Mouse (Mus musculus): ENCODE measurements around the gene Tedc1.

Gene Tedc1

DNA sequence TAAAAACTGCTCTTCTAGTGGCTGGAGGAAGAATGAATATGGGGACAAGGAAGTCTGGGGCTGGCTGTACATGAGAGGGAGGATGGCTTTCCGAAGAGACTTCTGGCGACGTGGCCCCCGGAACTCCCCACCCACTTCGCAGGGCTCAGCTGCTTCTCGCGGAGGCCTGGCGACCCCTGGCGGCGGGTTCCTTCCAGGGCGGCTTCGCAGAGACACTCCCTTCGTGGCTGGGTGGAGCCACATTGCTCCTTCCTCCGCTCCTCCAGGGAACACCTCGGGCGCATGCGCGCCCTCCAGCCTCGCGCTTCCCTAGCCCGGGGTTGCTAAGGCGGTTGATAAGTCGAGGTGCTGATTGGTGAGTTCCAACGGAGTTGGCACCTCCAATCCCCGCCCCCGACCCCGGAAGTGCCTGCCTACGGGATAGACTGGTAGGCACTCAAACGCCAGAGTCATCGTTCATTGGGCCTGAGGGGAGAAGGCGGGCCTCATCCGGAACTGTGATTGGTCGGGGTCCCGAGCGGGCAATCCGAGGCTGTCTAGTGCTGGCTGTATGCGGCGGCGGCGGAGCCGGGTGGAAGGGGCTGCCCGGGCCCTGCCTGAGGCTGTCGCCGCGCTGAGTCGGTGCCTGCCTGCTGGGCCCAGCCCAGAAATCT, at the start of gene Tedc1:
TSS of gene Tedc1 (plus strand) at position 535 of the 653 bp plus-strand sequence.
- peak; percentile 99 for DNase-seq

- DNase-seq = no peak
Observed at GRCm38 (mm10) chr12:113107431-113108124, 48.6 kb upstream of the Tedc1 start.

- DNase-seq = no peak
Observed at GRCm38 (mm10) chr12:113108528-113109283, 47.5 kb upstream of the Tedc1 start.

DNA sequence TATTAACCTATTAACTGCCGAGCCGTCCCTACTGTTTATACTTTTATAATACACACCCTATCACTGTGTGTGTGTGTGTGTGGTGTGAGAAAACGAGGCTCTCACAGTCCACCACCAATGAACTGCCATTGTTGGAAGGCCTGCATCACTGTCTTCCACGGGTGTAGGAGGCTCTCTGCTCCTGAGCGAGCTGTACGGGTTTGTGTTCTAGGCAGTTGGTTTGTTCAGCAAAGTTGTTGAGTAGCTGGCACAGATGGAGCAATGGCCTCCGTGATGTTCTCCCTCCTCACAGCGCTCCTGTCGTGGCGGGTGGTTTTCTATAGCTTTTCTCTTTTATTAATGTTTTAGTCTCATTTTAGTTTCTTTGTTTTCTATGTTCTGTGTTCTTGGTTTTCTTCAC, 46.4 kb upstream of the Tedc1 start:
- no peak for DNase-seq

- DNase-seq = no peak
Observed at GRCm38 (mm10) chr12:113114141-113114540, 42.1 kb upstream of the Tedc1 start.

DNA sequence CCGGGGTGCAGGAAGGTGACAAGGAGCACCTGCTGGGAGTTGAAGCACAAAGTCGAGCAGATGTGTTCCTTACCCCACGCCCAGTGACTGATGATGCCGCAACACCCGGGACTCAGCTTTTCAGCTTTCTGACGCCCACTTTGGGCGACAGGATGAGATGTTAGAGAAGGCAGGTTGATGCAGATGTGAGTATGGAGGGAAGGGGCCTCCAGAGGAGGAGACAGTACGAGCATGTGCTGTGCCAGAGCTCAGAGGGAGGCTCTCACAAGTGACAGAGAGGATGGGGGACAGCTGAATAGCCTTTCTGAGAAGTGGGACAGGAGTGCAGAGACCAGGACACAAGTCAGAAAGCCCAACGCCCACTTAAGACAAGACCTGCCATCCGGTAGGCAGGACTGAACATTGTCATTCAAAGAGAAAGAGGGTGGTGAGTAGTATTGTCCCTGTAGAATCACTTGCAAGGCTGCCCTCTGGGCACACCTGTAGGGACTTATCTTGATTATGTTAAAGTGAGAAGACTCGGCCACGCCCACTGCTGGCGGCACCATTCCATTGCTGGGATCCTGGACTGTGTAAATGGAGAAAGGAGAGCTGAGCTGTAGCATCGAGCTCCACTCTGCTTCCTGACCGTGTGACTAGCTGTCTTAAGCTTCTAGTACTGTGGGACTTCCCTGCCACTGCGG, 41.2 kb upstream of the Tedc1 start:
- DNase-seq = no peak

DNA sequence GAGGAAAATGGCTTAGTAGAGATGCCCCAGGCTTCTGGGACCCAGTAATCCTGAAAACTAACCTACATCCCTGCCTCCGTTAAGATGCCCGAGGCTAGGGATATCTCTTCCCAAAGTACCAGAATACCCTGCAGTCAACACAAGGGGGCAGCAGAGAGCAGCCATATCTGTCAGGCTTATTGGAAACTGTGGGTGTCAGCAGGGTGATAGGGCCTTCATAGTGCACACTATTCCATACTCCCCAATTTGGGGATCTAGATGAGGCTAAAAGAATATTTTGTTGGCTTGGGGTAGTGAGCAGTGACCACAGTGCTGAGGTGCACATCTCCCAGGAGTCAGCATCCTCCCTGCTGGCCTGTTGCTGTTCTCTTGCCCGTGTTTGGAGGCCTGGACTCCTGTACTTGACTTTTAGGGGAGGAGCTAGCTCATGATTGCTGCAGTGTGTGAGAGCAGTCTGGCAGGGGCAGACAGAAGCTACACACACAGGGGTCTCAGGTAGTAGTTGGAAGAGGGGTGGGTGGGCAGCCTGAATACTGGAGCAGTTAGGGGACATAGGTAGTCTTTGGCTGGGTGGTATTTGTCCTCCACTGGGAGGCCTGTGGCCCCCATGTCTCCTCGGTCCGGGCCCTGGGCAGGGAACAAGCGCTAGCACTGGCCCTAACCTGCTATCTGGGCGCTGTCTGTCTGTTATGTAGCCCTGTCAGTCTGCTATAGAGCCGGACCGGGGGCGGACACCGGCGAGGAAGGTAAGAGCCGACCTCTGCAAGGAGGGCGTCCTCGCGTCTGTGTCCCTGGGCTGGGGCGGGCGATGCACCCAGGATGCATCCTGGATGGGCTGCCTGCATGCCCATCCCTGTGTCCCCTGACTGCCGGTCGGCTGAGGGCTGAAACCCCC, 36.5 kb upstream of the Tedc1 start:
- DNase-seq = peak; percentile 52

- DNase-seq = no peak
Observed at GRCm38 (mm10) chr12:113124726-113125125, 31.5 kb upstream of the Tedc1 start.

- no peak for DNase-seq
Observed at GRCm38 (mm10) chr12:113130732-113131131, 25.5 kb upstream of the Tedc1 start.

DNA sequence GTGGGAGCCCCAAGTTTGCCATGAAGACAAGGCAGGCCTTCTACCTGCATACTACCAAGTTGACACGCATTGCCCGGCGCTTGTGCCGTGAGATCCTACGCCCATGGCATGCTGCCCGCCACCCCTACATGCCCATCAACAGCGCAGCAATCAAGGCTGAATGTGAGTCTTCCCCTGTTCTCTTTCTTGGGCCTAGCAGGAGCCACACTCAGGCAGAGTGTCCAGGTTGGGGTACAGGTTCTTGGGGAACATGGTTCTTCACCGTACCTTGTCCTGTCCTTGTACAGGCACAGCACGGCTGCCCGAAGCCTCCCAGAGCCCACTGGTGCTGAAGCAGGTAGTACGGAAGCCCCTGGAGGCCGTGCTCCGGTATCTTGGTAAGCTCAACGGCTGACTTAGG, 24.6 kb upstream of the Tedc1 start:
- no peak for DNase-seq

DNA sequence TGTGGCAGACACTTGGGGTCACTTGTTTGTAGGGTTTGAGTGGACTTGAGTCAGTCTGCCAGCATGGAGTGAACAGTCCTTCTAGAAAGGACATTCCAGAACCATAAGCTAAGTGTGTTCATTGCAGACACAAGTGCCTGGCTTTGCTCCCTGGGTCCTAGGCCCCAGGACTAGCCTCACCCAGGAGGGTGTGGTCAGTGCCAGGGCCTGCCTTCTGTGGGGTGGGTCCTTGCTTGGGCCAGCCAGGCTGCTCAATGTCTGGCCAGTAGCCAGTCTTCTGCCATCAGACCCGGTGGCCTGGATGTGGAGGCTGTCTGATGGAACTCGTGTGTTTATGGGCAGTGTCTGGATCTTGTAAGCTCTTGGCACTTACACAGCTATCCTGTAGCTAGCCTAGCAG, 23.7 kb upstream of the Tedc1 start:
- peak; percentile 56 for DNase-seq

GRCm38 (mm10) chr12:113133260-113133659, 23.0 kb upstream of the Tedc1 start:
- no peak for DNase-seq

- no peak for DNase-seq
Observed at GRCm38 (mm10) chr12:113133861-113134403, 22.3 kb upstream of the Tedc1 start.

DNA sequence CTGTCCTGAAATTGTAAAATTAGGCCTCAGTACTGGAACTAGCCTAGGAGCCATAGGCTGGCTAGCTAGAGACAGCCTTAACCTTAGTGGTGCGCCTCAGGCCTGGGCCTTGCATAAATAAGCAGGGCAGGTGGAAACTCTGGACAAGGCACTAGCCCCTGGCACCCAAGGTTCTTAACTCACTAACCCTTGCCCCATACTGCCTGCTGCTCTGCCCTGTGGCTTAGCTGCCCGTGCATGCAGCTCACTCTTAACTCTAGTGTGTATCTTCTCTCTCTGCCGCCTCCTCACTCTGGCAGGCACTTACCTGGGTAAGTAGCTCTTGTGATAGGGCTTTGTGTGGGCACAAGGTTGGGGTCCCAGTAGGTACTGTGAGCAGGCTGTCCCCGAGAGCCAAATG, 21.7 kb upstream of the Tedc1 start:
- DNase-seq = no peak

DNA sequence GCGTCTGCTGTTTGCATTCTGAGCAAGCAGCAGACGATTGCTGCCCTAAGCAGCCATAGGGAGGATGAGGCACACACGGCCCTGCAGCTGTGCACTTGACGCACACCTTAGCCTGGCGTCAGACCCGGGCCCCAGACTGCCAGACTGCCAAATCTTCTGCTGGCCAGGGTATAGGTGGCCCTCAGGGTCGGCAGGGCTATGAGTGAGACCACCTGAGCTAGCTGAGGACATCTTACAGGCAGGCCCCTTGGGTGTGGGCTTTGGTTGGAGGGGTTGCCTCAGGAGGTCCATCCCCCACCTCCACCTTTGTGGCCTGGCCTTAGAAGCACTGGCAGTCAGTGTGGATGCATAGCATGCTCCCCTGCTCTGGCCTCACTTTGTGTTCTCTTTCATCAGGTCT, 20.8 kb upstream of the Tedc1 start:
- DNase-seq = no peak

- no peak for DNase-seq
Observed at GRCm38 (mm10) chr12:113136492-113137020, 19.7 kb upstream of the Tedc1 start.

DNA sequence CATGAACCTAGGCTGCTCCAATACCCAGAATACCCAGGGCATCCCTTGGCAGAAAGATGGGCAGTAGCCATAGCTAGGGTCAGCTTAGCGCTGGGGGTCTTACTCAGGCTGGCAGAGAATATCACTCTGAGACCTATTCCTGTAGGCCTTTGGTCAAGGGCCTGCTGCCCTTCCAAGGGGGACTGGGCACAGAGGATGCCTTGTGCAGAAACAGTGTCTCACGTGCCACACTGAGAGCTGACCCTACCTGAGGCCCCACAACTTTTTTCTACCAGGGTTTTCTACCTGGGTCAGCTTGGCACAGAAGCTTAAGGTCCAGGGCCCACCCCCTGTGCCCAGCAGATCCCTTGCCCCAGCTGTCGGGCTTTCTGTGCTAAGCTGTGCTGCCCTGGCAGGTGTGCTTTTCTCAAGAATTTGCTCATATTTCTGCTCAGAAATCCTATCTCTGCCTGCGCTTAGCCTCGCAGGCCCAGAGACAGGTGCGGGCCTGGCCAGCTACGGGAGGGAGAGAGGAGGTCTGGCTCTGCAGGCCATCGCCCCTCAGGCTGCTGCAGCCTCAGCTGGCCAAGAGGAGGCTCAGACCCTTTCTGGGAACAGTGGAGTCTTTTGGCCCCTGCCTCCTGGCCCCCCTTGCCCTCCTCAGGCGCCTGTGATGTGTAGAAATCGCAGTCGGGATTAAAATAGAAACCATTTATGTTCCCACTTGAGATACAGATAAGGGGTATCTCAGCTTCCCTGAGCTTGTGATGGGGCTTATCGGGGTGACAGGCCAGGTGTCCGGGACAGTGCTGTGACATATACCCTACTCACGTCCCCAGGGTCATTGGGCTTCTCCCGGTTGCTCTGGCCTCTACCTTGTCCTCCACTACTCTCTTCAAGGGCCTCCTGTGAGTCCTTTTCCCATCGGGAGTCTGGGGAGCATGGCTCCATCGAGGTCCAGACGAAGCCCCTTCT, 18.7 kb upstream of the Tedc1 start:
- DNase-seq = no peak

GRCm38 (mm10) chr12:113138291-113138690, 17.9 kb upstream of the Tedc1 start:
- no peak for DNase-seq

DNA sequence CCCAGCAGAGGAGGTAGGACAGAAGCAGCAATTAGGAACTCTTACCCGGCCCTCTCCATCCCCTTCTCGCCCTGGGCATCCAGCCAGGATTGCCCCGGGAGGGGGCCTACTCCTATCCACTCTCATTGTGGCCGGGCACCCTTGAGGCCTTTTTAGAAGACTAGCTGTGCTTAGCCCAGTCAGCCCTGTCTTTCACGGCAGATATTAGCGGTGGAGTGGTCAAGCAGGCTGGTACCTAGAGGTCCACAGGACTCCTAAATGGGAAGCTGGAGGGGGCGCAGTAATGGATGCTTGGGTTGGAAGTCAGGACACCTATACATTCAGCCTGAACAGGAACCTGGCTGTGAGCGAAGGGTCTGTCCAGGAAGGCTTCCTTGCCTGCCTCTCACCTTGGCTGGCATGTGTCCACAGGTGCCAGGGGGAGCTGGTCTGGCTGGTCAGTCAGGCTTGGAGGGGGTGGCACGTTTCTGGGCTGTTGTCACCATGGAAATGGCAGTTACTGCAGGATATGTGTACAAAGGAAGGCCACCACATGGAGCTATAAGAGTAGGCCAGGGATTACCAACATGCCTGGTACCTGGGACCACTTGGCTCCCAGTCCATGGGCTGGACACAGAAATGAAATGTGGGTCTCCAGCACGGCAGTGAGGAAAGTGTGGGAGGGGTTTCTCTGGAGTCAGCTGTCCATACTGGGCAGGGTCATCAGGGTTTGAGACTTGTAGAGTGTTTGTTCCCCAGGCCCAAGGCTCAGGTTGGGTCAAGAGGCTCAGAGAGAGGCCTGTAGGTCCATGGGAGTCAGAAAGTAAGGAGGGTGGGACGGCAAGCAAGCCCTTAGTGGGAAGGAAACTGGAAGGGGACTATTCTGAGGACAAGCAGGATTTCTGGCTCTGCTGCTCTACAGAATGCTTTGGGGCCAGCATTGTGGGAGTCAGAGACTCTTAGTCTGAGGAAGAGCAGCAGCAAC, 17.0 kb upstream of the Tedc1 start:
- DNase-seq = peak; percentile 79

Data from kidney, adult 11 months (tissue).